Mouse (Mus musculus): ENCODE data around the gene Pde6d.

DNA sequence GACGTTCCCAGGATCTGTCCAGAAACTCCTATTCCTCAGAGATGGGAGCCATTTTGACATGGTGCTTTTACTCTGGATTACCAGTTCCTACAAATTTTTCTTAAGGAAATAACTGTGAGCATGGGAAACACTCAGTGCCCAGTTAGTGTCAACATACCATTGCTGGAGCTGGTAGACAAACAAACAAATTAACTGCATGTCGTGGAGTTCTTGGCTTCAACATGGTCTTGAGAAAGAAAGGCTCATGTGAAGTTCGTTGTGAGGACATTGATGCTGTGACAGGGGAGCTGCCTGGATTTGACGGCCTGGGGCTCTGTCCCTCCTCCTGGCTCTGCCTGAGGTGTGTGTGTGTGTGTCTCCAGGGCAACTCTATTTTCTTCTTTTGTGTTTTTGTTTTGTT lies 47.5 kb upstream of the Pde6d start:
- TF ChIP-seq CTCF (IDR thresholded peaks at IDR 0.05; ENCODE audit: low read depth) (no peak), EP300 (IDR thresholded peaks at IDR 0.05; ENCODE audit: low read depth) (no peak)
